In the genomic region with DNA sequence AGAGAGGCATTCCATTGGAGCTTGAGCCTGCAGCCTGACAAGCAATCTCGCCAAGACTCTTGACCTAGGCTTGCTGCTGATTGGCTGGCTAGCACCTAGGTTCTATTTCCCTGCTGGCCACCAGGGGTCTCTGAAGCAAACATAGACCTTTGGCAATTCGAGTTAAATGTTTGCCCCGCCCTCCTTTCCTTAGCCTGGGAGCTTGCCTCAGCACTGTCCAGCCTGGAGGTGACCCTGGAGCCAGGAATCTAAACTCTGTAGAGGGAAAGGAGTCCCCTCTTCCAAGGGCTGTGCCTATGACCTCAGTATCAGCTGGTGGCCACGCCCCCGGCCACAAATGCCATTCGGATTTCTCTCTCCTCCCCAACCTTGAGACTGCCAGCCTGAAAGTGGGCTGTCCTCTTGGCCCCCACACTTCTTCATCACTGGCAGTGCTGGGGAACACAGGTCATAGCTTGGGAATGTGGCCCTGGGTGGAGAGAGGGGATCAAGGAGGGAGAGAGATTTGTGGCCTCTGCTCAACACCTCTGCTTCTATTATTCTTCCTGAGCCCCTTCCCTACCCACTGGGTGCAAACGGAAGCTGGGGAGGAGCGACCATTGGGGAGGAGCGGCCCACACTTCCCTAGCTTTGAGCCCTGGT, we compare ENCODE assay signal across 8 mouse cellular contexts. TPM values are rescaled to one million over a fixed set of nuclear protein-coding genes. Genes with fewer than 3 reads are reported as not detected.
DNase-seq lines count a peak whose midpoint lies in the region; ATAC-seq and TF ChIP-seq lines count a peak whose summit lies in the region.

No protein-coding gene starts in this region.

- no peak overlapping the region for H3K4me2 ChIP-seq in forebrain, postnatal 0 days (ENCODE audit: low read depth)
- 0 out of 2 replicates have a peak overlapping the region, but pooled peaks have one; percentile 6 for H3K4me2 ChIP-seq in hindbrain, embryonic 11.5 days (replicated peaks; ENCODE audit: low read depth, low read length)
- H3K4me2 ChIP-seq in limb, embryonic 11.5 days (ENCODE audit: low read depth, severe bottlenecking), result peak overlapping the region; percentile 19; the same call in 1 of the 2 replicates
- H3K4me2 ChIP-seq in midbrain, embryonic 11.5 days, result no peak overlapping the region

- no peak overlapping the region for H3K4me3 ChIP-seq in forebrain, postnatal 0 days (ENCODE audit: low read depth, low read length)
- H3K4me3 ChIP-seq in hindbrain, embryonic 11.5 days (ENCODE audit: low read depth, low read length), result no peak overlapping the region
- no peak overlapping the region for H3K4me3 ChIP-seq in limb, embryonic 11.5 days (ENCODE audit: low read depth, low read length)
- no peak overlapping the region for H3K4me3 ChIP-seq in midbrain, embryonic 11.5 days (ENCODE audit: low read depth, low read length)
- no peak overlapping the region for H3K4me3 ChIP-seq in thymus, adult 2 months (ENCODE audit: control insufficient read depth, insufficient read depth, low read length)

- no peaks in the 10 kb centered on the region for H3K4me1 ChIP-seq in forebrain, postnatal 0 days (ENCODE audit: insufficient read depth)
- peaks cover 19% of the 10 kb centered on the region for H3K4me1 ChIP-seq in hindbrain, embryonic 11.5 days (replicated peaks; ENCODE audit: control insufficient read depth, insufficient read depth, low read length)
- H3K4me1 ChIP-seq in limb, embryonic 11.5 days (ENCODE audit: control insufficient read depth, insufficient read depth, low read length), result peaks cover 30% of the 10 kb centered on the region
- H3K4me1 ChIP-seq in midbrain, embryonic 11.5 days (ENCODE audit: control insufficient read depth, insufficient read depth, low read length), result peaks cover 26% of the 10 kb centered on the region
- H3K4me1 ChIP-seq in thymus, adult 2 months (replicated peaks; ENCODE audit: control insufficient read depth, insufficient read depth, low read length), result no peaks in the 10 kb centered on the region

- H3K9ac ChIP-seq in forebrain, postnatal 0 days, result no peak overlapping the region
- H3K9ac ChIP-seq in hindbrain, embryonic 11.5 days (ENCODE audit: low read depth, low read length), result no peak overlapping the region
- H3K9ac ChIP-seq in limb, embryonic 11.5 days (ENCODE audit: low read length), result no peak overlapping the region
- H3K9ac ChIP-seq in midbrain, embryonic 11.5 days (ENCODE audit: low read length), result no peak overlapping the region

- ATAC-seq in cerebellum, adult (ENCODE audit: insufficient number of reproducible peaks, low FRiP score, low TSS enrichment), result peak; percentile 47
- ATAC-seq in forebrain, postnatal 0 days, result peak; percentile 28; the same call in 1 of the 2 replicates
- peak; percentile 64 for ATAC-seq in hindbrain, embryonic 11.5 days (ENCODE audit: low FRiP score)
- ATAC-seq in limb, embryonic 11.5 days (ENCODE audit: insufficient number of reproducible peaks, low FRiP score, low TSS enrichment, low read depth), result peak; percentile 69
- peak; percentile 75 for ATAC-seq in midbrain, embryonic 11.5 days (ENCODE audit: low FRiP score)

- H3K9me3 ChIP-seq in forebrain, postnatal 0 days (ENCODE audit: low read length), result no peaks in the 10 kb centered on the region
- H3K9me3 ChIP-seq in hindbrain, embryonic 11.5 days (ENCODE audit: control insufficient read depth, low read length), result no peaks in the 10 kb centered on the region
- no peaks in the 10 kb centered on the region for H3K9me3 ChIP-seq in limb, embryonic 11.5 days (ENCODE audit: control insufficient read depth, low read length)
- no peaks in the 10 kb centered on the region for H3K9me3 ChIP-seq in midbrain, embryonic 11.5 days (ENCODE audit: control insufficient read depth, low read length)

- H3K27ac ChIP-seq in forebrain, postnatal 0 days (ENCODE audit: low read depth, low read length), result no peak overlapping the region
- H3K27ac ChIP-seq in hindbrain, embryonic 11.5 days (ENCODE audit: low read depth, low read length), result peak overlapping the region; percentile 47
- H3K27ac ChIP-seq in limb, embryonic 11.5 days (replicated peaks; ENCODE audit: low read depth, low read length), result peak overlapping the region; percentile 83
- peak overlapping the region; percentile 33; the same call in 1 of the 2 replicates for H3K27ac ChIP-seq in midbrain, embryonic 11.5 days (ENCODE audit: low read depth, low read length)
- H3K27ac ChIP-seq in thymus, adult 2 months (ENCODE audit: control insufficient read depth, insufficient read depth, low read length), result no peak overlapping the region

- 15% methylated on average over 9 of the region's 9 CpGs for WGBS in forebrain, postnatal 0 days
- WGBS in hindbrain, embryonic 11.5 days, result 13% methylated on average over 9 of the region's 9 CpGs
- WGBS in limb, embryonic 11.5 days, result 10% methylated on average over 9 of the region's 9 CpGs
- WGBS in midbrain, embryonic 11.5 days, result 13% methylated on average over 9 of the region's 9 CpGs
- WGBS in thymus, adult 2 months, result 23% methylated on average over 9 of the region's 9 CpGs

- DNase-seq in right cerebral cortex, postnatal 4 days, result peak; percentile 37
- no peak for DNase-seq in right cerebral cortex, postnatal 25 days
- peak; percentile 68 for DNase-seq in forebrain, postnatal 0 days
- DNase-seq in hindbrain, embryonic 11.5 days (ENCODE audit: low spot score), result peak; percentile 84
- peak; percentile 82 for DNase-seq in limb, embryonic 11.5 days (ENCODE audit: low spot score)
- DNase-seq in midbrain, embryonic 11.5 days (ENCODE audit: low spot score, missing footprints), result peak; percentile 96
- peak; percentile 64 for DNase-seq in thymus, adult 2 months

- 0 out of 2 replicates have a peak, but pooled peaks have one; percentile 23 for TF ChIP-seq POLR2A in thymus, adult 2 months (IDR thresholded peaks at IDR 0.05; ENCODE audit: control insufficient read depth, extremely low read depth, insufficient read depth, low read length, poor library complexity)

- no peaks in the 10 kb centered on the region for H3K27me3 ChIP-seq in forebrain, postnatal 0 days (ENCODE audit: insufficient read depth, low read length)
- H3K27me3 ChIP-seq in hindbrain, embryonic 11.5 days (ENCODE audit: control insufficient read depth, insufficient read depth, low read length), result no peaks in the 10 kb centered on the region
- no peaks in the 10 kb centered on the region for H3K27me3 ChIP-seq in limb, embryonic 11.5 days (ENCODE audit: control insufficient read depth, insufficient read depth, low read length)
- H3K27me3 ChIP-seq in midbrain, embryonic 11.5 days (ENCODE audit: control insufficient read depth, insufficient read depth, low read length), result no peaks in the 10 kb centered on the region
- H3K27me3 ChIP-seq in thymus, adult 2 months (ENCODE audit: control insufficient read depth, insufficient read depth, low read length), result no peaks in the 10 kb centered on the region

- TF ChIP-seq CTCF in forebrain, postnatal 0 days (IDR thresholded peaks at IDR 0.05; ENCODE audit: low read depth), result peak; percentile 68
- TF ChIP-seq CTCF in thymus, adult 2 months (IDR thresholded peaks at IDR 0.05; ENCODE audit: borderline replicate concordance, control insufficient read depth, extremely low read depth, insufficient read depth, low read length, poor library complexity), result peak; percentile 30; the same call in 1 of the 2 replicates

- peaks cover 28% of the 10 kb centered on the region for H3K36me3 ChIP-seq in forebrain, postnatal 0 days (ENCODE audit: insufficient read depth)
- no peaks in the 10 kb centered on the region for H3K36me3 ChIP-seq in hindbrain, embryonic 11.5 days (ENCODE audit: control insufficient read depth, insufficient read depth, low read length)
- peaks cover 4% of the 10 kb centered on the region for H3K36me3 ChIP-seq in limb, embryonic 11.5 days (ENCODE audit: control insufficient read depth, insufficient read depth, low read length)
- H3K36me3 ChIP-seq in midbrain, embryonic 11.5 days (ENCODE audit: control insufficient read depth, insufficient read depth, low read length), result no peaks in the 10 kb centered on the region
- no peaks in the 10 kb centered on the region for H3K36me3 ChIP-seq in thymus, adult 2 months (ENCODE audit: control insufficient read depth, insufficient read depth, low read length)

RNA-seq across cellular contexts. Expression of a gene that starts 23.8 kb away (rescaled TPM):
- total RNA-seq in forebrain, postnatal 0 days (2014; rRNA removed), result 44.4 and 56.3 TPM in 2 replicates
- polyA plus RNA-seq in forebrain, postnatal 0 days (2015; fragmentation: Nextera tagmentation; extraction: Ambion mirVana), result 17.8 and 20.6 TPM in 2 replicates
- polyA plus RNA-seq in hindbrain, embryonic 11.5 days (2014; fragmentation: Nextera tagmentation; extraction: Ambion mirVana), result 11.1 and 12.7 TPM in 2 replicates
- polyA plus RNA-seq in limb, embryonic 11.5 days (2014; fragmentation: Nextera tagmentation; extraction: Ambion mirVana), result 32.9 and 33.6 TPM in 2 replicates
- 13.4 and 15.2 TPM in 2 replicates for polyA plus RNA-seq in midbrain, embryonic 11.5 days (2014; fragmentation: Nextera tagmentation; extraction: Ambion mirVana)
- 11.0 and 12.1 TPM in 2 replicates for polyA plus RNA-seq in thymus, adult 2 months (2012; rRNA removed)

RNA-seq across cellular contexts. Expression of a gene that starts 36.8 kb away (rescaled TPM):
- 57.3 and 68.3 TPM in 2 replicates for total RNA-seq in forebrain, postnatal 0 days (2014; rRNA removed)
- polyA plus RNA-seq in forebrain, postnatal 0 days (2015; fragmentation: Nextera tagmentation; extraction: Ambion mirVana), result 64.0 and 64.9 TPM in 2 replicates
- polyA plus RNA-seq in hindbrain, embryonic 11.5 days (2014; fragmentation: Nextera tagmentation; extraction: Ambion mirVana), result 53.8 and 56.3 TPM in 2 replicates
- 44.9 and 49.9 TPM in 2 replicates for polyA plus RNA-seq in limb, embryonic 11.5 days (2014; fragmentation: Nextera tagmentation; extraction: Ambion mirVana)
- 56.1 and 56.4 TPM in 2 replicates for polyA plus RNA-seq in midbrain, embryonic 11.5 days (2014; fragmentation: Nextera tagmentation; extraction: Ambion mirVana)
- polyA plus RNA-seq in thymus, adult 2 months (2012; rRNA removed), result 102 and 128 TPM in 2 replicates

RNA-seq across cellular contexts. Expression of a gene that starts 38.8 kb away (rescaled TPM):
- total RNA-seq in forebrain, postnatal 0 days (2014; rRNA removed), result 1.0 and 1.4 TPM in 2 replicates
- polyA plus RNA-seq in forebrain, postnatal 0 days (2015; fragmentation: Nextera tagmentation; extraction: Ambion mirVana), result 1.2 TPM in 2 replicates
- 2.1 and 2.4 TPM in 2 replicates for polyA plus RNA-seq in hindbrain, embryonic 11.5 days (2014; fragmentation: Nextera tagmentation; extraction: Ambion mirVana)
- polyA plus RNA-seq in limb, embryonic 11.5 days (2014; fragmentation: Nextera tagmentation; extraction: Ambion mirVana), result 5.0 and 5.3 TPM in 2 replicates
- polyA plus RNA-seq in midbrain, embryonic 11.5 days (2014; fragmentation: Nextera tagmentation; extraction: Ambion mirVana), result 0.52 and 0.68 TPM in 2 replicates
- polyA plus RNA-seq in thymus, adult 2 months (2012; rRNA removed), result 6.8 and 31.6 TPM in 2 replicates

RNA-seq across cellular contexts. Expression of a gene that starts 51.4 kb away (rescaled TPM):
- total RNA-seq in forebrain, postnatal 0 days (2014; rRNA removed), result 21.2 and 21.4 TPM in 2 replicates
- 6.3 and 7.7 TPM in 2 replicates for polyA plus RNA-seq in forebrain, postnatal 0 days (2015; fragmentation: Nextera tagmentation; extraction: Ambion mirVana)
- polyA plus RNA-seq in hindbrain, embryonic 11.5 days (2014; fragmentation: Nextera tagmentation; extraction: Ambion mirVana), result 1.9 and 4.4 TPM in 2 replicates
- polyA plus RNA-seq in limb, embryonic 11.5 days (2014; fragmentation: Nextera tagmentation; extraction: Ambion mirVana), result 0.07 and 0.13 TPM in 2 replicates
- 4.6 and 5.9 TPM in 2 replicates for polyA plus RNA-seq in midbrain, embryonic 11.5 days (2014; fragmentation: Nextera tagmentation; extraction: Ambion mirVana)
- 0.05 TPM in 2 replicates for polyA plus RNA-seq in thymus, adult 2 months (2012; rRNA removed)

Comparison
In these comparisons a context has a peak if more than half of its experiments do, and no peak if none do; other contexts are left out.
1. H3K27ac ChIP-seq: peak in hindbrain, embryonic 11.5 days (single experiment), limb, embryonic 11.5 days (single experiment) and midbrain, embryonic 11.5 days (single experiment); none in forebrain, postnatal 0 days (single experiment) and thymus, adult 2 months (single experiment).
2. H3K4me2 ChIP-seq: peak in hindbrain, embryonic 11.5 days (single experiment) and limb, embryonic 11.5 days (single experiment); none in forebrain, postnatal 0 days (single experiment) and midbrain, embryonic 11.5 days (single experiment).
3. Peak in every context shown above with its lines, with median percentiles within 50 percentile points of each other: ATAC-seq.